Mouse (Mus musculus): Measurements from ENCODE around the gene Wasl. TPM values are rescaled to one million over a fixed set of nuclear protein-coding genes. Genes with fewer than 3 reads are reported as not detected.

Wasl gene
- polyA plus RNA-seq (2012; ENCODE audit: insufficient read depth, low replicate concordance): 9.5 and 10.5 TPM in 2 replicates

DNA sequence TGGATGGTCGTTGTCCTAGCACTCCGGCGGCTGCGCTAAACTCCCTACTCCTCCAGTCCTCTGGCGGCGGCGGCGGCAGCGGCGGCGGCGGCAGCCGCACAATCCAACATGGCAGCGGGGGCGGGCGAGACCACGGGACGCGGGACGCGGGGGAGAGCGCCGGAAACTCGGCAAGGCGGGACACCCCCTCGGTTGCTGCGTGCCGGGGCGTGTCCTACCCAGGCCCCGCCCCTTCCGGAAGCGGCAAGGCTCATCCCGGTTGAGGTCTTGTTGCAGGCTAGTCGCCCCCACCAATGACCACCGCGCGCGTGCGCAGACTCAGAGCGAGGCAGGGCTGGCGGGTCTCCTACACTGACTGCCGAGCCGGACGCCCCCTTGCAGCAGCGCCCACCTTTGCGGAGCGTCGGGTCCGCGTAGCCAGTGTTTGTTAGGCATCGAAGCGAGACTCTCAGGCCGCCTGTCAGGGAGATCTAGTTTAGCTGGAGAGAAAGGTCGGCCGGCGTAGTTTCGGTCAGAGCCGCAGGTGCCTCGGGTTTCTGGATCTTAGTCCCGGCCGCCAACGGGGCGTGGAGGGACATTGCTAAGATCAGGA lies at the start of gene Wasl:
Gene Wasl (minus strand): TSS at position 143 of the 592 bp plus-strand sequence.
- TF ChIP-seq GATA1 (IDR thresholded peaks at IDR 0.05; ENCODE audit: borderline replicate concordance, low read length) (no peak), FLI1 (IDR thresholded peaks at IDR 0.05; ENCODE audit: low read length) (peak; percentile 83; the same call in 1 of the 2 replicates)
- peaks cover 29% of the 10 kb centered on the region for H3K4me1 ChIP-seq
- no peaks in the 10 kb centered on the region for H3K27me3 ChIP-seq (replicated peaks)
- no peaks in the 10 kb centered on the region for H3K9me3 ChIP-seq
- peak within 1 kb of the TSS; percentile 94 for H3K4me3 ChIP-seq (replicated peaks)
- H3K36me3 ChIP-seq (replicated peaks; ENCODE audit: low read length): peaks cover 7% of the 10 kb centered on the region

GRCm38 (mm10) chr6:24707499-24707898 lies 42.7 kb upstream of the Wasl start:
- Histone ChIP-seq H3K36me3 (replicated peaks; ENCODE audit: low read length) (peaks cover 5% of the 10 kb centered on the region), H3K4me3 (replicated peaks) (no peak overlapping the region), H3K9me3 (no peaks in the 10 kb centered on the region), H3K4me1 (peaks cover 37% of the 10 kb centered on the region), H3K27me3 (replicated peaks) (no peaks in the 10 kb centered on the region)
- TF ChIP-seq FLI1 (IDR thresholded peaks at IDR 0.05; ENCODE audit: low read length) (no peak), GATA1 (IDR thresholded peaks at IDR 0.05; ENCODE audit: borderline replicate concordance, low read length) (no peak)

- Histone ChIP-seq H3K4me1 (peaks cover 38% of the 10 kb centered on the region), H3K27me3 (replicated peaks) (no peaks in the 10 kb centered on the region), H3K9me3 (no peaks in the 10 kb centered on the region), H3K4me3 (replicated peaks) (no peak overlapping the region), H3K36me3 (replicated peaks; ENCODE audit: low read length) (peaks cover 5% of the 10 kb centered on the region)
- TF ChIP-seq FLI1 (IDR thresholded peaks at IDR 0.05; ENCODE audit: low read length): no peak
- TF ChIP-seq GATA1 (IDR thresholded peaks at IDR 0.05; ENCODE audit: borderline replicate concordance, low read length): no peak
Measured at GRCm38 (mm10) chr6:24707090-24707489, 42.3 kb upstream of the Wasl start.

GRCm38 (mm10) chr6:24697216-24697615 lies 32.4 kb upstream of the Wasl start:
- TF ChIP-seq GATA1 (IDR thresholded peaks at IDR 0.05; ENCODE audit: borderline replicate concordance, low read length): no peak
- no peak for TF ChIP-seq FLI1 (IDR thresholded peaks at IDR 0.05; ENCODE audit: low read length)
- Histone ChIP-seq H3K27me3 (replicated peaks) (no peaks in the 10 kb centered on the region), H3K36me3 (replicated peaks; ENCODE audit: low read length) (no peaks in the 10 kb centered on the region), H3K4me3 (replicated peaks) (no peak overlapping the region), H3K4me1 (peaks cover 22% of the 10 kb centered on the region), H3K9me3 (peaks cover 5% of the 10 kb centered on the region)

GRCm38 (mm10) chr6:24696117-24696516 lies 31.3 kb upstream of the Wasl start:
- no peak overlapping the region for H3K4me3 ChIP-seq (replicated peaks)
- H3K36me3 ChIP-seq (replicated peaks; ENCODE audit: low read length): no peaks in the 10 kb centered on the region
- TF ChIP-seq GATA1 (IDR thresholded peaks at IDR 0.05; ENCODE audit: borderline replicate concordance, low read length) (no peak), FLI1 (IDR thresholded peaks at IDR 0.05; ENCODE audit: low read length) (no peak)

GRCm38 (mm10) chr6:24694455-24695410 lies 29.9 kb upstream of the Wasl start:
- no peaks in the 10 kb centered on the region for H3K36me3 ChIP-seq (replicated peaks; ENCODE audit: low read length)
- no peaks in the 10 kb centered on the region for H3K27me3 ChIP-seq (replicated peaks)
- no peak for TF ChIP-seq GATA1 (IDR thresholded peaks at IDR 0.05; ENCODE audit: borderline replicate concordance, low read length)
- no peak for TF ChIP-seq FLI1 (IDR thresholded peaks at IDR 0.05; ENCODE audit: low read length)
- H3K9me3 ChIP-seq: peaks cover 9% of the 10 kb centered on the region
- no peak overlapping the region for H3K4me3 ChIP-seq (replicated peaks)
- peaks cover 20% of the 10 kb centered on the region for H3K4me1 ChIP-seq

More at GRCm38 (mm10) chr6:24696117-24696516, 31.3 kb upstream of the Wasl start:
- Histone ChIP-seq H3K9me3 (peaks cover 5% of the 10 kb centered on the region), H3K4me1 (peaks cover 17% of the 10 kb centered on the region), H3K27me3 (replicated peaks) (no peaks in the 10 kb centered on the region)

- Histone ChIP-seq H3K27me3 (replicated peaks) (no peaks in the 10 kb centered on the region), H3K4me3 (replicated peaks) (no peak overlapping the region), H3K36me3 (replicated peaks; ENCODE audit: low read length) (no peaks in the 10 kb centered on the region), H3K9me3 (peaks cover 4% of the 10 kb centered on the region), H3K4me1 (peaks cover 9% of the 10 kb centered on the region)
- no peak for TF ChIP-seq FLI1 (IDR thresholded peaks at IDR 0.05; ENCODE audit: low read length)
- TF ChIP-seq GATA1 (IDR thresholded peaks at IDR 0.05; ENCODE audit: borderline replicate concordance, low read length): no peak
Measured at GRCm38 (mm10) chr6:24687871-24688270, 23.1 kb upstream of the Wasl start.

DNA sequence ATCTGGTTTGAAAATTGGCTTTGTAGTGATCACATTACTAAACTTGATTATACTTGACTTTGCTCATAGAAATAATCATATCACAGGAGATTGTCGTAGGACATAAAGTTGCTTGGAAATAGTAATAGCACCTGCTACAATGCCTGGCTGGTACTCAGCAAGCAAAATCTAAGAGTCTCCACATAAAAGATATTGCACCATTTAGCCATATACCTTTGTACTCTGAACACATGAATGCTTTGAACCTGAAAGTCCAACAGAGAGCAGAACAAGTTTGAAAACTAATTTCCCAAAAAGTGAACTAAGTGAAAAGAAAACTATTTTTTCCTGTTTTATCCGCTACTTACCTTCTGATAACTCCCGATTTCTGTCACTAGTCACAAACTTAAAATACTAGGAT lies 18.3 kb upstream of the Wasl start:
- H3K36me3 ChIP-seq (replicated peaks; ENCODE audit: low read length): no peaks in the 10 kb centered on the region
- no peaks in the 10 kb centered on the region for H3K9me3 ChIP-seq
- TF ChIP-seq FLI1 (IDR thresholded peaks at IDR 0.05; ENCODE audit: low read length) (no peak), GATA1 (IDR thresholded peaks at IDR 0.05; ENCODE audit: borderline replicate concordance, low read length) (no peak)
- no peak overlapping the region for H3K4me3 ChIP-seq (replicated peaks)
- H3K27me3 ChIP-seq (replicated peaks): no peaks in the 10 kb centered on the region
- peaks cover 5% of the 10 kb centered on the region for H3K4me1 ChIP-seq

DNA sequence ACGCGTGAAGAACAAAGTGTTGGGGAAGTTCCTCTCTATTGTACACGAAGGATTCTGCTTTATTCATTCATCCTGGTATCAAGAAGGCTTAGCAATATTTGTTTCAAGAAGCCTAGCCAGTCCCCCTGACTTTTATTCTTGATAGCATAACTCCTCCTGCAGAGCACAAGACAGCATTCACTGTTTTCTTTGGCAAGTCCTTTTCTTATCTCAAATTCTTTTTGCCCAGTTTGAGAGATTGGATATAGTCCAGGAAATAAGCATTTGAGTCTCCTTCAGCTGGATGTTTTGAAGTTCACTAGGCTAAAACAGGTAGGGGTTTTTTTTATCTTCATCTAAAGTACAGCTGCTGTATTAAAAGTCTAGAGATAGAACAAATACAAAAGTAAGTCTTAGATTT lies 3.0 kb upstream of the Wasl start:
- no peak overlapping the region for H3K4me3 ChIP-seq (replicated peaks)
- H3K36me3 ChIP-seq (replicated peaks; ENCODE audit: low read length): no peaks in the 10 kb centered on the region
- H3K9me3 ChIP-seq: no peaks in the 10 kb centered on the region; the same call in 1 of the 2 replicates
- TF ChIP-seq FLI1 (IDR thresholded peaks at IDR 0.05; ENCODE audit: low read length): no peak
- TF ChIP-seq GATA1 (IDR thresholded peaks at IDR 0.05; ENCODE audit: borderline replicate concordance, low read length): no peak
- peaks cover 7% of the 10 kb centered on the region; the same call in 1 of the 2 replicates for H3K4me1 ChIP-seq
- no peaks in the 10 kb centered on the region for H3K27me3 ChIP-seq (replicated peaks)

- Histone ChIP-seq H3K9me3 (no peaks in the 10 kb centered on the region; the same call in 1 of the 2 replicates), H3K27me3 (replicated peaks) (no peaks in the 10 kb centered on the region), H3K4me1 (peaks cover 19% of the 10 kb centered on the region), H3K36me3 (replicated peaks; ENCODE audit: low read length) (no peaks in the 10 kb centered on the region), H3K4me3 (replicated peaks) (no peak overlapping the region)
- TF ChIP-seq FLI1 (IDR thresholded peaks at IDR 0.05; ENCODE audit: low read length) (no peak), GATA1 (IDR thresholded peaks at IDR 0.05; ENCODE audit: borderline replicate concordance, low read length) (no peak)
Measured at GRCm38 (mm10) chr6:24666248-24666647, 1.4 kb upstream of the Wasl start.

All from megakaryocyte, embryonic 14.5 days (primary cell).